Mouse (Mus musculus) urinary bladder, adult 18-20 months (tissue): ENCODE measurements around the gene Dbil5.
"Not testable (repeated sequence)": the region's sequence is repeated elsewhere in the genome, so short reads cannot be mapped to it uniquely, and the experiment has no call there.

ENCODE experiments used
- DNase-seq, 2 experiments: peaks; one replicate each; pipeline ENCODE4 v3.0.0; 2022; ENCODE audit warnings: low spot score in 2 of 2, mixed read lengths in 2 of 2

The Dbil5 gene

GRCm38 (mm10) chr11:76217390-76217800 is at the start of gene Dbil5, which contains the start of gene Gemin4:
Gene Dbil5, plus strand, starts transcription at chr11:76217608.
Gene Gemin4, minus strand, starts transcription at chr11:76217664.
- DNase-seq: peak; percentile 91 to 93

GRCm38 (mm10) chr11:76168976-76169375 is 48.4 kb upstream of the Dbil5 start:
- DNase-seq: no peak

- no peak for DNase-seq
Observed at GRCm38 (mm10) chr11:76170207-76170606, 47.2 kb upstream of the Dbil5 start.

- peak in 1 of 2 experiments; percentile 28 for DNase-seq
Observed at GRCm38 (mm10) chr11:76178726-76179494, 38.5 kb upstream of the Dbil5 start.

GRCm38 (mm10) chr11:76179495-76180145 is 37.8 kb upstream of the Dbil5 start, which contains the start of the genes Vps53 and Fam57a:
Gene Vps53, minus strand, starts transcription at chr11:76179647.
Gene Fam57a, plus strand, starts transcription at chr11:76179671.
- DNase-seq: peak; percentile 87 to 90

GRCm38 (mm10) chr11:76180146-76180540 is 37.3 kb upstream of the Dbil5 start:
- DNase-seq: no peak

GRCm38 (mm10) chr11:76183745-76184144 is 33.7 kb upstream of the Dbil5 start:
- DNase-seq: no peak

- no peak for DNase-seq
Observed at GRCm38 (mm10) chr11:76186908-76187307, 30.5 kb upstream of the Dbil5 start.

GRCm38 (mm10) chr11:76196275-76196976 is 21.0 kb upstream of the Dbil5 start:
- no peak for DNase-seq

- DNase-seq: no peak
Observed at GRCm38 (mm10) chr11:76196977-76197469, 20.4 kb upstream of the Dbil5 start.

GRCm38 (mm10) chr11:76201761-76202674 is 15.4 kb upstream of the Dbil5 start:
- DNase-seq: peak; percentile 80 to 85

- DNase-seq: no peak
Observed at GRCm38 (mm10) chr11:76206793-76207192, 10.6 kb upstream of the Dbil5 start.

GRCm38 (mm10) chr11:76210228-76210985 is 7.0 kb upstream of the Dbil5 start:
- DNase-seq: no peak

GRCm38 (mm10) chr11:76211595-76211994 is 5.8 kb upstream of the Dbil5 start:
- not testable (repeated sequence) for DNase-seq

GRCm38 (mm10) chr11:76213841-76214240 is 3.6 kb upstream of the Dbil5 start:
- DNase-seq: no peak

- DNase-seq: no peak
Observed at GRCm38 (mm10) chr11:76215011-76215410, 2.4 kb upstream of the Dbil5 start.

- no peak for DNase-seq
Observed at GRCm38 (mm10) chr11:76216049-76216540, 1.3 kb upstream of the Dbil5 start.

GRCm38 (mm10) chr11:76216681-76217389 is 573 bp upstream of the Dbil5 start:
- DNase-seq: peak; percentile 31 to 37

GRCm38 (mm10) chr11:76224631-76225030 is 7.2 kb downstream of the Dbil5 start:
- no peak for DNase-seq
